Mouse (Mus musculus) cerebellum, postnatal 10 days (tissue): ENCODE data around the gene Rpp38.

Source experiments
- DNase-seq, 2 experiments: peaks; one replicate each; pipeline ENCODE4 v3.0.0; 2021; ENCODE audit warnings: mixed read lengths in 2 of 2

Gene Rpp38

DNA sequence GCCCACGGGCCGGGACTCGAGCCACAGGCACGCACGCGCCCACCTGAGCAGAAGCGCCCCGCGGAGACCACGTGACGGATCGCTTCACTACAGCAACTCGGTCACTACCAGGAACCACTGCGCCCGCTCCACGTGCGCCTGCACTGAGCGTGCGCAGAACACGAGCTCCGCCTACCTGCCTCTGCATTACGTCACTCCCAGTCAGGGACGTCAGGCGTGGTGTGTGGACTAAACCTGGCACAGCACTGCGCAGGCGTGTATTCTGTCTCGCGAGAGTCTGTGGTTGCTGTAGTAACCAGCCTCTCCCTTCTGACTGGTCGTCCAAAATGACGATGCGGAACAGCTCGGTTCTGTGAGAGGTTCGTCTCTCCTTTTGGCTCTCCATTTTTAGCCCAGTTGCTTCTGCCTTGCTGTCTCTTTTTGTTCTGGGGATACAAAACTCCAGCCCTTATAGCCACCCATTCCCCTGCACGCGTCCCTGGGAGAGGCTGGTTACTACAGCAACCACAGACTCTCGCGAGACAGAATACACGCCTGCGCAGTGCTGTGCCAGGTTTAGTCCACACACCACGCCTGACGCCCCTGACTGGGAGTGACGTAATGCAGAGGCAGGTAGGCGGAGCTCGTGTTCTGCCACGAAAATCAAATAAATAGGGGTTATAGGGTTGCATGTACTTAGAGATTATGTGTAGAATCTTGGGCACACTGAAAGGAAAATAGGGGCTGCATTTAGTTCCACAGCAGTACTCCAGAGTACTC, at the start of gene Rpp38:
Gene Rpp38, minus strand, starts transcription at position 160 of the 759 bp plus-strand sequence.
- DNase-seq: peak; percentile 98 to 99

DNA sequence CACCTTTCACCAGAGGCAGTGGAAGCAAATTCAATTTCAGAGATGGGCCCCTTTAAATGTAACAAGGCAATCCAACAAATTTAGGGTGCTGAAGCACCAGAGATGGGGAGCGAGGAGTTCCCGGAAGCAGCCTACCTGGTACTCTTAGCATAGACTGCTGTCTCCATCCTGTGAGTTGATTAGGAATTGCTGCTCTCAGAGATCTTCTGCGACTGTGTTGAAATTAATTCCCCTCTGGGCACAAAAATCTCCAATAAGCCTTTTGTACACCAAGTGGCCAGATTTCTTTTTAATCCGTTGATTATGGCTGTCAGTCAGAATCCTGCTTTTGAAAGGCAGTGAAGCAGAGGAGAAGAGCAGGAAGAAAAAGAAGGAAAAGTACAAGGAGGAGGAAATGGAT, 32.7 kb upstream of the Rpp38 start:
- DNase-seq: no peak

DNA sequence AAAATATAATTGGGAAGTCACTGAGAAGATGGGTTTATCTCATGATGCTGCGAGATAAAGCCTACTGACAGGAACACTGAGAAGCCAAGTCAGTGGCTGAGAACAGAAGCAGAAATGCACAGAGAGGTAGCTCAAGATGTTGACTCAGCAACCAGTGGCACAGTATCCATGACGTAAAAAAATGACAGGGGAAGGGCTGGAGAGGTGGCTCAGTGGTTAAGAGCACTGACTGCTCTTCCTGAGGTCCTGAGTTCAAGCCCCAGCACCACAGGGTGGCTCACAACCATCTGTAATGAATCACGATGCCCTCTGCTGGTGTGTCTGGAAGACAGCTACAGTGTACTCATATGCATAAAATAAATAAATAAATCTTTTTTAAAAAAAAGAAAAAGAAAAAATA, 28.6 kb upstream of the Rpp38 start:
- no peak for DNase-seq

DNA sequence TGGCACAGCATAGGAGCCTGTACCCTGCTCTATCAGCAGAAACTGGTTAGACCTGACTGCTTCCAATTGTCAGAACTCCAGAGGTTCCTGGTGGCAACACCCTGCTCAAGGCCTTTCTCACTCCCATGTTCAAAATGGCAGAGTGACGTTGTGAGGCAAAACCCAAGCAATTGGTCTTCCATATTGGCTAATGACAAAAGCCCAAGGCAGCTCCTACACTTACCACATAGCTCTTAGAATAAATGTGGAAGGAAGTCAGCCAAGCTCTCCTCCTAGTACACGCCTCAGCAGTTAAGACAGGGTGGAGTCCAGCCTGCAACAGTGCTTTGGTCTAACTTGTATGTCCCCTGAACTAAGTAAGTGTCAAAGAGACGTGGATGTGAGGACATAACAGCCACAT, 25.4 kb upstream of the Rpp38 start:
- no peak for DNase-seq

DNA sequence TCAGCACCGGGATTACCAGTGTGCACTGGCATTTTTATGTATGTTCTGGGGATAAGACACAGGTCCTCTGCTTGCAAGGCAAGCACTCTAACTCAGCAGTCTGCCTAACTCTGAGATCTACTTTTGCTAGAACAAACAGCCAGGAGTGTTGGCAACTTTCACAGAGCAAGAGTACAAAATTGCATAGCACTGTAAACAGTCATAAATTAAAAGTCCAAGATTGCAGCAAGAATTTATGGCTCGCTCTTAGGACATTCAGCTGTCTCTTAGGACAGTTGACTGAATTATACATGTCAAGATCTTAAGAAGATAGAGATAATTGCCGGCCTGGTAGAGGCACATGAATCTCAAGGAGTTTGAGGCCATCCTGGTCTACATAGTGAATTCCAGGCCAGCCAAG, 23.9 kb upstream of the Rpp38 start:
- DNase-seq: no peak

DNA sequence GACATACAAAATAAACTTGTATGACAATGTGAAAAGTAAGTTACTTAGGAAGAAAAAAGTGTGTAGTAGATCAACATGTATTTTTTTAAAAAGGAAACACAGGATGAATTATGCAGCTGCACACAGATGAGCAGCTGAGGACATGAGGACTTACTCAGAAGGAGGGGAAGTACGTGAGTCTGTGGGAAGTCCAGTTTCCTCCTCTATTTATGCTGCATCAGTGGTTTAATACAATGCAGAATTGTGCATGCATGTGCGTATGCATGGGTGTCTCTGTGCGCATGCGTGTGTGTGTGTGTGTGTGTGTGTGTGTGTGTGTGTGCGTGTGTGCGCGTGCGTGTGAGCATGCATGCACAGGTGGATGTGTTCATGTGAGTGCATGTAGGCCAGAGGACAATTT, 23.4 kb upstream of the Rpp38 start:
- no peak for DNase-seq

DNA sequence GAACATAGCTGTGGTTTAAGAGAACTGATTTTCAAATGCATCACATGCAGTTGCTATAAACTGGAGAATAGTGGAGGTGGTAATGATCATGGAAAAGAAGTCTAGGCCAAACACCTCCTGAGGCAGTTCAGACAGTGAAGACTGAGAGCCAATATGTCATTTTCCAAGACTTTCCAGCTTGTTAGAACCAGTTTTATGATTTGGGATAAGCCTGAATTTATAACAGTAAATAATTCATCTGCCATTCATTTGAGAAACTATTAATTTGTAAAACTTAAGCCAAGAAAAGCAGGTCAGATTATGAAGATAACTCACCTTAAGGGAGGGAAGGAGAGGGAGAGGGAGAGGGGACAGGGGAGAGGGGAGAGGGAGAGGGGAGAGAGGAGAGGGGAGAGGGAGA, 20.7 kb upstream of the Rpp38 start:
- DNase-seq: no peak

DNA sequence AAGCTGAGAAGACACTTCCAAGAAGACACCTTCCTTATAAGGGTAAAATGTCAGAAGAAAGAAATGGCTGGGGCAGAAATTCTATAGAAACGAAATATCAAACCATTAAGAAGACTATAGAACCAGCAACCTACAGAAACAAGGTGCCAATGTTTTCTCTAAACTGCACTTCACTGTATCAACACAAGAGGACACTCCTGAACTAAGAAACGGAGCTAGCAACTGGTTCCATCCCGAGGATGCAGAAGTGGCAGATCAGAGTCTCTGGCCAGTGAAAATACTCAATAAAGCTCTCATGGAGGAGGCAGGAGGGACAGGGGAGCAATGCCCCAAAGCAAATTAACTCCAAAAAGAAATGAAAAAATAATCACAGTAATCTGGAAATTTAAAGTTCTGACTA, 16.5 kb upstream of the Rpp38 start:
- peak; percentile 39 to 59 for DNase-seq

DNA sequence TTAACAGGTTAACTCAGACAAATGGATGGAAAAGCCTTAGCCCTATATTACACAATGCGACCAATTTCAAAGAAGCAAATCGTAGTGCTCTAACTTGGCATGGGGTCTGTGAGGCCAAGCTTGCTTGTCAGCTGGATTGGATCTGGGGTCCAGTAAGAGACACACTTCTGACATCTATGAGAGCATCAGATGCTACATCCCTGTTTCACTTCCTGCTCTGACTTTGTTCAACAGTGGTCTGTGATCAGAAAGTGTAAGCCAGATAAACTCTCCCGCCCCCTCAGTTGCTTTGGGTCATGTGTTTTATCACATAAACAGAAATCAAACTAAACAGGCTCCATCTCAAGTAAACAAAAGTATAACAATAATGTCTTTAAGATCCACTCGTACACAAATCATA, 16.0 kb upstream of the Rpp38 start:
- DNase-seq: no peak

DNA sequence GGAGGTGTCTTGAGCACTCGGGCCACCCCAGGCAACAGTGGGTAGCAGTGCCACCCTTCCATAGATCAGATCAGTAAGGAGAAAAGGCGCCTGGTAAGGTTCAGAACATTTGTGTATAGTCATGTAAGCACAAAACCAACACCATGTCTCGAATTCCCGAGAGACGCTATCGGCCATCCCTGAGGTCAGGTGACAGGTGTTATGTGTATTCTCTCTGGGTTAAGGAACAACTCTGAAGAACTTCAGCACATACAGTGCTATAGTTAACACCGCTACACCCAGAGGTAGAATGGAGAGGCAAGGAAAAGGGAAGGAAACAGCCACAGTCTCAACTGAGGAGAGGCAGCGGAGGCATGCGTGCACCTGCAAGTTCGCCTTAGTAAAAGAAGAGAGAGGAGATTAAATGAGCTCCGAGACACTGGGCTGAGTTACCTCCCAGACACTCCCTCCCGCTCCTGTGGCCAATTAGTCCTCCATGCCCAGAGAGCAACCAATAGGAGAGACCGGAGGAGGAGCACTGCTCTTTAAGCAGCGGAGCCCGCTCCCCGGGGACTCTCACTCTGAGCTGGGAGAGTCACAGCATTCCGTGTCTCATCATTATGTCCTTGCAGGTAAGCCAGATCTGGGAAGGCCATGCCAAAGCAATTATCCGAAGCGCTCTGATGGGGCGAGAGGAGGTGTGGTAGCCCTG, 3.3 kb upstream of the Rpp38 start, which contains the start of gene Acbd7:
Gene Acbd7, plus strand, starts transcription at position 558 of the 691 bp plus-strand sequence.
- DNase-seq: peak; percentile 68 to 77

DNA sequence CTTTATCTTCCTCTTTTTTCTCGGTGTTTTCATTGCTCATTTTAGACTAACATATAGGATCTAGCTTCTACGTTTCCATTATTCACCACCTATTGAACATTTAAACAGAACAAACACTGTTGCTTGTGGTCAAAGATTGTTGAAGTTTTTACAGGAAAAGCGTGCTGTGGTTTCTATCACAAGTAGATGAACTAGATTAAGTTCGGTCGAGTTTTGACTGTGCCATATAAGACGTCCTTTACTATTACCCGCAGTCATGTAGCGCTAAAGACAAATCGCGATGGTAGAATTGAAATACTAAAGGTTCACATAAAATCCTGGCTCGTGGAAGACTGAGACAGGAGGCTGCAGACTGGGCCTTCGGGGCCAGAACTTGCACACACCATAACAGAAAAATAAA, 1.3 kb upstream of the Rpp38 start:
- DNase-seq: no peak

DNA sequence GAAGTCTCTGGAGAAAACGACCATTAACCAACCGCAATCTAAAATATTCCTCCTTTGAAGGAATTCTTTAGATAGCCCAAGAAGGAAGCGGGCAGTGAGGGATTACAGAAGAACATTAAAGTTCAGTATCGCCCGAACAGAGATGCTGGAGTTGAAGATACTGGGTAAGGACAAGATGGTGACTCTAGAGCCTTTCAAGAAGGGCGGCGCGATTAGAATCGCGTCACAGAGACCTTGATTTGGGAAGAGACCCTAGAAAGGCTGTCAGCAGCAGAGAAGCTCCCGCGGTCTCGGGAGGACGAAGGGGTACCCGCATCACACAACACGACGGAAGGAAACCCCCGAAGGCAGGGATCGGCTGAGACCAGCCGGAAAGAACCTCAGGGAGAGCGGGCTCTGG, 387 bp downstream of the Rpp38 start:
- no peak for DNase-seq

DNA sequence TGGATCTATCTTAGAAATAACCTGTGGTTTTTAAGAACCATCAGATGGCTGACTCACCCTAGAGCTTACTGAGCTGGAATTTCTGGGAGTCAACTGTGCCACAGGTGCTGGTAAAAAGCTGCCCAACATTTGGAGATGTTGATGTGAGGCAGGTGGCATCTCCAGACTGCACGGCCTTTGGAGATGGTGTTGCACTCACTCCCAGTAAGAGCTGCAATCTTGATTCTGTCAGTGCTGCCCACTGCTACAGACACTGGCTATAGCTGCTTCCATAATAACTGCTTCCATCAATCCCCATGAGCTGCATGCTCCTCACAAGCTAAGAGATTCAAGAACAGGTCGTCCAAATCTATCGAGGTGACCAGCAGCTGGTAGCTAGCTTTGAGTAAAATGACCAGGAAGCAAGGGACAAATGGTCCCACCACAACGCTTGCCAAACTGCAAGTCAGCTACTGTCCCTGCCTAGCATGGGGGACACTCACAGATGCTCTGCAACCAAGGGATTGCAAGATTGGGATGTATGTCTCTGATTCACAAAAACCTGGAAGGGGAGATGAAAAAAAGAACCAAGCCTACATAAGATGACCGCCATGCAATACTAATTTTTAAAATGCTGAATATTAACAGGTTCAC, 1.3 kb downstream of the Rpp38 start:
- peak; percentile 15 to 28 for DNase-seq

DNA sequence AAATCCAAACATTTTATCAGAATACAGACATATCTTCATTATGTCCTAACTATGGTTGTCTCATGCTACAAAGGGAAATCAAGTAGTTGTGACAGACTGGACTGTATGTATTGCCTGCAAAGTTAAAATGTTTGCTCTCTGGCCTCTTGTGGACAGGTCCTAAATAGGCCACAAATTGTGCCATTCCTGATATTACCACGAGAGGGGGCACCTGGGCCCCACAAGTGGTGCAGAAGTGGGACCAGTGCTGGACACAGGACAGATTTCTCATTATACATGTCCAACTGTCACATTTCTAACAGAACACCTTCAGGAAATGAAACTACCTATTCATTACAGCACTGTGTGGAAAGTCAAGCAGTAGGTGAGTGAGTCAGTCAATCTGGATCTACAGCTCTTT, 5.1 kb downstream of the Rpp38 start:
- peak; percentile 85 to 86 for DNase-seq

DNA sequence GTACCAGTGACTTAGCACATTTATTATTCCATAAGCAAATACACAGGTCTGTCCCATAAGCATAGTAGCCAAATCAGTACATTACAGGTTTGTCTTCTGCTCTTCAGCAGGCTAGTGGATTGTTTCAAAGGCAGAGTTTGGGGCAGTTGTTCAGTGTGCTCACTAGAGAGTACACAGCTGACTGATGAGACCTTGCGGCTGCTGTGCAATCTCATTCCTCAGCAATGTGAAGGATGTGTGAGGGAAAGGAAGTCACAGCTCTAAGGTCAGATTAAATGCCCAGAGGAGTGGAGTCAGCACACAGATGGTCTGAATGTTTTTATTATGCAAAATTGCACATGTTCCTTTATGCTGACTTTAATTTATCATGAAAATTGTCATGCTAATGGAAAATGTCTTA, 5.9 kb downstream of the Rpp38 start:
- DNase-seq: no peak

DNA sequence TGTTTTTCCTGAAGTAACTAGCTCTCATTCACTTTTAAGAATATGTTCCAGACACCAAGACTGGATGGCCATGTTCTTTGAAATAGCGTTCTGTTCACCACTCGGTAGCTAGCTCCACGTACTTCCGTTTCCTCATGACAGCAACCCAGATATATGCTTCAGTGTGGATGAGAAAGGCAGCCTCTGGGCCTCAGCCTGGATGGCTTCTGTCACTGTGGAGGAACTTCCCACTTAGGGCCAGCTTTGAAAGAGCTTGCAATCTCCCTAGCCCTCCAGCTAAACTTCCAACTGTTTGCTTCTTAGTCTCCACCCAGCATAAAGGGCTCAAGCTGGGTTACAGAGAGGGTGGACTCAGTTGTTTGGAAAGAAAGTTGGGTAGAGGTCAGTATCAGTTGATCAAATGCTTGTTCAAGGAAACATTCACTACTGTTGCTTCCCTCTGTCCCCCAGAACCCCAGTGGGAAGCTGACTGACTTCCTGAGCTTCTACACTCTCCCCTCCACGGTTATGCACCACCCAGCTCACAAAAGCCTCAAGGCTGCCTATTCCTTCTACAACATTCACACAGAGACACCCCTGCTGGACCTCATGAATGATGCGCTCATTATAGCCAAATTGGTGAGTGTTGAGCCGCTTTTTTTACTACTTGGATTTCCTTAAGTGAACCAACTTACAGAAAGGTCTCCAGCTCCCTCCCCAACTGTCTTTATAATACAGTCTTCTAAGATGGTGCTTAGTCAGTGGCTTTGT, 7.9 kb downstream of the Rpp38 start:
- no peak for DNase-seq

DNA sequence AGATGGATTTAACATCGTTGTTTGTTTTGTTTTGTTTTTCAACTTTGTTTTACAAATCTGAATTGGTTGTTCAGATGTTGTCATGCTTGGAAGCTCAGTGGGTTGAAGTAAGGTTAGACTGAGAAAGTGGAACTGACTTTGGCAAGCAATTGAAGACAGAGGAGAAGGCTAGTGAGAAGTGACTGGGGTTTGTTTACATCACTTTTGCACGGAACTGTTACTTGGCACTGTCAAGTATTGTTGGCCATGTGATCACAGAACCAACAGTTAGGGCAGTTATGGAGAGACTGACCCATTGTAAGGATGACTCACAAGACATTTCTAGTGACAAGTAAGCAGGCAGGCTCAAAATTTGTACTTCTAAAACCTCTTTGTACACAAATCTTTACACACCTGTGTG, 9.3 kb downstream of the Rpp38 start:
- DNase-seq: no peak

DNA sequence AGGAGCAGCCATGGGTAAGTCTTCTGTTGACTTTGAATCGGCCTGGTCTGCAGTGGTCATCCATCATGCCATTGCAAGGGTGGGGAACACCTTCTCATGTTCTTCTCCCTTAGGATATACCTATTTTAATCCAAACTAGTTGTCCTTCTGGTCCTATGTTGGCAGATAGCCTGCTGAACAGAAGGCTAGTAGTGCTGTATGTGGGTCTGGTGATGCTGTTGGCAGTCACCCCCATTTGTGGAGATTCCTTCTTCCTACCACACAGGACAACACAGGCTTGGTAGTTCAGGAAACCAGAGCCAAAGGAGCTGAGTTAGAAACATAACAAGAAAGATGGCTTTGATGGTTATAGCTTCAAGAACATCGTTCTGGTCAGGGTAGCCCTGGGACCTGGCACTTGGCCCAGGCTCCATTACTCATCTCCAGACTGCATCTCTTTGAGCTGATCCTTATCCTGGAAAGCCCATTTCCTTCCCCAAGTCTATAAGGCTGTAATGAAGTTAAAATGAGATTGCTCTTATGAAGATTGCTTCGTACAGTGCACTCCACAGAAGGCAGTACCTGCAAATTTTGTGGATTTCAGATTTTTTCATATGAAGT, 26.9 kb downstream of the Rpp38 start:
- peak; percentile 62 to 67 for DNase-seq

DNA sequence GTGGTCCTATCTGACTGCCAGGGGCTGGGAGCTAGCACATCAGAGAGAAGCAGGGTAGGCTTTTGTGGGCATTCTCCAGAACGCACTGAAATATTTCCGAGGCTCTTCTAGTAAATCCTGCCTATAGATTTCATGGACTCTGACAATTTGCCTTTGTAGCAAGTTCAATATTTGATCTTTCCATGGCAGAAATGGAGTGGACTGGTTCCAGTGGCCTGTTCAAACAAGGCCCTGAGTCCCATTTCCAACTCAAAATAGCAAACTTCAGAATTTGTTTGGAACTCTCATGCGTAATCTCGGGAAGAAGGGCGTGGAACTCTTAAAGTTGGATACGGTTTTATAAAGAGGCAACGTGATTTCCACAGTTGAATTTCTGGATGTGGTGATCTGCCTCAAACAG, 36.6 kb downstream of the Rpp38 start:
- no peak for DNase-seq

DNA sequence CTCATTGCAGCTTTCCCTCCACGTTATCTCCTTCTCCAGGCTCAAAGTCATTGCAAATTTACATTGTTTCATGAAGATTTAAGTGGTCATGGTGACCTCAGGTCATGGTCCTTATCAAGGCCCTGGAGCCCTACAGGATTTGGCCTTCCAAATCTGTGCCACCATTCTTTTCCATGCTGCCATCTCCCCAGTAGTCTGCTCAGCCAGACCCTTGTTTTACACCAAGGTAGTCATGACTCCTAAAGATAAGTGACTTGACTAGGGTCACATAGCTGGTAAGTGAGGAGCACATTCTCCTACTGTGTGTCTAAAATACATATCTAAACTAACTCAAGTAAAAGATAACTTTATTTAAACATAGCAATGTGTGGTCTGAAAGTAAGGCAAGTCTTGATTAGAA, 40.3 kb downstream of the Rpp38 start:
- DNase-seq: no peak

DNA sequence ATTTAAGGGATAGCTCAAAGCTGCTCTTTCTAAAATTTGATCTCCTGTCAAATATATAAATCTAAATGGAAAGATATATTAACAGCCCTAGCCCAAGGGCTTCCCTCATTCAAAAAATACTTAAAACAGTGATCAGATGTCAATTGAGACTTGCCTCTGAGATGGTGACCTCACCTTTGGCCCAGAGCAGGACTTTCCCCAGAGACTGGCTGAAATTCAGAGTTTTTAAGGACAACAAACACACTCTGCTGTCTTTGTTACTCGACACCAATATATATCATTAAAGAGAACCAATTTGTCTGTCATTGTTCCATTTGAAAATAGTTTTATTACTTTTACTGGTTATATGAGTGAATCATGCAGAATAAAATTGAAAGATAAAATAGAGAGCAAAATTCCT, 42.9 kb downstream of the Rpp38 start:
- DNase-seq: no peak

DNA sequence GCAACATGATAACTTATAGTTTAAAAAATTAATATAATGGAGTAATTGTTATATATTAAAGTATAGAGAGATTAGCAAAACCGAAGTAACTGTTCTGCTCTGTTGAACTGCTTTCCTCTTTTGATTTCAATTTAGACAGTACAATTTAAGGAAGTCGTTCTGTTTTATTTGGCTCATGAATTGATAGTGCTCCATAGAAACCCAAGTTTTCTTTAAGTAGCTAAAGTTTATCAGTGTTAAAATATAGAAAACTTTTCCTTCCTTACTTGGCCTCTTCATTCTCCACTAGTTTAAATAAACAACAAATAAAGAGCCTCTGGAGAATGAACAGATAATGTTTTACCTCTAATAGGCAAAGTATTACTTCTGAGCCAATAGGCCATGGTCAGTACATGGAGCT, 46.2 kb downstream of the Rpp38 start:
- DNase-seq: no peak

DNA sequence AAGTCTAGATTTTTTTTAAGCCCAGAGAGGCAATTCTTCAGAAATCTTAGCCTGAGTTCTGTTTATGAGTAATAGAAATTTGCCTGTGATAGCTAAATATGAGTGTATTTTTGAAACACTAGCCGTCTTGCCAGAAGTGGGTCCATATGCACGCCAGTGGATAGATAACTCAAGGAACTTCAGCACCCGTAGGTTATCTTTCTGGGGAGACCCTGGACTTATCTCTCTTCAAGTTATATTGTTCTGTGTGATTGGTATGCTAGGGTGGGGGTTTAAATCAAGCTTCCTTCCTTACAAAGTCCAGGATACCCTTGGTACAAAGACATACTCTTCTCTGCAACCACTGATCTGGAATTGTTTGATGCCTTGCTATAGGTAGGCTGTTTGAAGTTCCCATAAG, 46.7 kb downstream of the Rpp38 start:
- DNase-seq: no peak
